Mouse (Mus musculus): ENCODE measurements around the gene Slc7a5. TPM values are rescaled to one million over a fixed set of nuclear protein-coding genes. Genes with fewer than 3 reads are reported as not detected.

The Slc7a5 gene
- total RNA-seq, 2 experiments from 2014 or later, result 3.1 to 3.6 TPM

- intact Hi-C loops (cut with DNase I), result no loop called here
Measured at GRCm38 (mm10) chr8:121856071-121856746, 51.3 kb downstream of the Slc7a5 start.

GRCm38 (mm10) chr8:121853586-121853985 lies 53.9 kb downstream of the Slc7a5 start:
- intact Hi-C loops (cut with DNase I), result no loop called here
- DNase-seq, result no peak

More at GRCm38 (mm10) chr8:121856071-121856746, 51.3 kb downstream of the Slc7a5 start:
- no peak for DNase-seq

DNA sequence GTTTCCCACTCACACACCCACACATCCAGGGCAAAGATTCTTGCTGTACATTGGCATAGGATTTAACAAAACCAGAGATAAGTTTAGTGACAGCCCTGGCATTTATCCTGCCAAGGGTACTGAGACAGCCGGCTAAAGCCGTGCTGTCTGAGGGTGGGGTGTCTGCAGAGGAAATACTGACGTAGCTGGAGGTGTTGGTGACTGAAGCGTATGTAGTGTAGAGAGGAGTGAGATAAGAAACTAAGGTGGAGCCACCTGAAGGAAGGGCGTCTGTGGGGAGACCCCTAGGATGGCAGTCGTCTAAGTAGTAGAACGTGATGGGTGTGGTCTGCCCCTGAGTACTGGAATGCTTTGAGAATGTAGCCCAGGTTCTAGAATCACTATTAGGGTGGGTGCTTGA lies 55.0 kb downstream of the Slc7a5 start:
- no peak for DNase-seq
- intact Hi-C loops (cut with DNase I), result no loop called here

DNA sequence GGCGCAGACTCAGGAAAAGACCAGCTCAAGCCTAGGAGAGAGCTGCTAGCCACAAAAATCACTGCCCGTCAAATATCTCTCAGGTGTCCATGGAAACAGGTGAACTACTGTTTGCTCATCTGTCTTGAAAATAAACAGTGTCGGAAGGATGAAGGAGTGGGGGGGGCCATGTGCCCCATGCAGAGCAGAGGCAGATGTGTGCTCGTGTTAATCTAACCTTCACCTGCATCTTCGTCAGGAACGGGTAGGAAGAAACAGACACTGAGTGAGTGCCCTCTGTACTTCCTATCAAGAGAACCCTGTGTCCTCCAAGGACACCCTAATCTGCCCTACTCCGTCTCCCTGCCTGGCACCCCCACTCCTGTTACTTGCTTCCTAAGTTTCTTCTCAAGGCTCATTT lies 55.8 kb downstream of the Slc7a5 start:
- intact Hi-C loops (cut with DNase I), result loop anchor here (1.0 kb wide), 1 partner anchor 58 kb away; no protein-coding TSS in a partner anchor

DNA sequence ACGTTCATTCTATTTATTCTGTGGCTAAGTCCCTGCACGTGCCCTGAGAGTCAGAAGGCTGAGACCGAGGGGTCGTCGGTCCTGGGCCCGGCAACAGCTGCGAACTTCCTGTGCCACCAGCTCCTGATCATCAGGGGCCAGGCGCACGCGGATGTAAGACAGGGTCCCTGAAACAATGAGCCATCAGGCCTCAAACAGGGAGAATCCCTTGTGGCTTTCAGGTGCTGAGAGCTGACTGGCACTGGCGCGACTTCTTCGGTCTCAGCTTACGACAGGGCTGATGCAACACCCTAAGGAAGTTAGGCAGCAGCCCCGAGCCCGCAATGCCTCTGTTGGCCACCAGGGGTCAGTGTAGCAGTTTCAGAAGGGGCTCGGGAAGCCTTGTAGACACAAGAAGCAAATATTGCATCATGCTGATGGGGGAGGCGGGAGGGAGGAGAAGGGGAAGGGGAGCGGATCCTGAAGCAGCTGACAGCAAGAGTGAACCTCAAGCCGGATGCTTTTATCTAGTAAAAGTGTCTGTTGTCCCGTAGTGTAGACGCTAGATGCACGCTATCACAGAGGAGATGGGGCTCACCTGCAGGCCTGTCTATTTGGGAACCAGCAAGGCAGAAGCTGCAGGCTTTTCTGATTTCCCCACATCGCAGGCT lies 56.5 kb downstream of the Slc7a5 start:
- intact Hi-C loops (cut with DNase I), result loop anchor here (1.0 kb wide), 1 partner anchor 58 kb away; no protein-coding TSS in a partner anchor
- peak; percentile 96 to 98 for DNase-seq

More for the DNA sequence above, 55.8 kb downstream of the Slc7a5 start:
- no peak for DNase-seq

GRCm38 (mm10) chr8:121850436-121850820 lies 57.1 kb downstream of the Slc7a5 start:
- intact Hi-C loops (cut with DNase I), result no loop called here
- DNase-seq, result no peak

- intact Hi-C loops (cut with DNase I), result no loop called here
- peak; percentile 61 to 71 for DNase-seq
Measured at GRCm38 (mm10) chr8:121850018-121850417, 57.5 kb downstream of the Slc7a5 start.

- intact Hi-C loops (cut with DNase I), result no loop called here
- DNase-seq, result no peak
Measured at GRCm38 (mm10) chr8:121849303-121849702, 58.2 kb downstream of the Slc7a5 start.

GRCm38 (mm10) chr8:121848495-121848894 lies 59.0 kb downstream of the Slc7a5 start:
- intact Hi-C loops (cut with DNase I), result no loop called here
- no peak for DNase-seq

DNA sequence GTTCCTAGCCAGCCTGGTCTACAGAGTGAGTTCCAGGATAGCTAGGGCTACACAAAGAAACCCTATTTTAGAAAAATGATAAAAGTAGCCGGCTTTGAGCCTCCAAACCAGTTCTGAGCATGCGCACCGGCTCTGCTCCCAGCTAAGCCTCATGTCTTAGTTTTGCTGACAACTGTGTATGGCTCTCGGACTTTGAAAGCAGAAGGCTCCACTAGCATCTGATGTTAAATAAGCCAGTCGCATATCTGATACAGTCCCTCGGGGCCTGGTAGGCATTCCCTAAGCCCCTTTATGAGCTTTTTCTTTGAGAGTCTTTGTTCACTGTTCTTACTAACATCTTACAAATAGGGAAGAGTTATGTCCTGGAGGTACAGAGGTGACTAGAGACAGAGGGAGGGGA lies 59.5 kb downstream of the Slc7a5 start:
- DNase-seq, result no peak
- intact Hi-C loops (cut with DNase I), result no loop called here

GRCm38 (mm10) chr8:121847261-121847822 lies 60.2 kb downstream of the Slc7a5 start:
- intact Hi-C loops (cut with DNase I), result no loop called here
- no peak for DNase-seq

GRCm38 (mm10) chr8:121846815-121847214 lies 60.7 kb downstream of the Slc7a5 start:
- no peak for DNase-seq
- intact Hi-C loops (cut with DNase I), result no loop called here

- no peak for DNase-seq
- intact Hi-C loops (cut with DNase I), result no loop called here
Measured at GRCm38 (mm10) chr8:121844765-121845164, 62.7 kb downstream of the Slc7a5 start.

DNA sequence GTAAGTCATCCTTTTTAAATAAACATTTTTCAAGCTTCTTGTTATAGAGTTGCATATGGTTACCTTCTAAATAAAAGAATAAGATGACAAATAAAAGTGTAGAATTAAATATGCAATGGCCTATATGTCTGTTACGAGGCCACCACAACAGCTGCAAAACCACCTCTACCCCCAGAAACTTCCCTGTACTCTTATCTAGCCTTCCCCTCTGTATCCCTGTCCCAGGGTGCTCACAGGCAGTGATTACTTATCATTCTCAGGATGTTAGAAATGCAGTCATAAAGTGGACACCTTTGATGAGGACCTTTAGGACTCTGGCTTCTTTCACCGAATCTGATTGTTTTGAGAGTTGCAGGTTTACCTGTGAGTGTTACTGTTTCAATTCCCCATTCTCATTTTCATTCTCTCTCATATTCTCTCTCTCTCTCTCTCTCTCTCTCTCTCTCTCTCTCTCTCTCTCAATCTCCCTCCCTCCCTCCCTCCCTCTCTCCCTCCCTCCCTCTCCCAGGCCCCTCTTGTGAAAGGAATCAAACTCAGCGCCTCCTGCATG lies 64.2 kb downstream of the Slc7a5 start:
- intact Hi-C loops (cut with DNase I), result no loop called here
- no peak for DNase-seq

DNA sequence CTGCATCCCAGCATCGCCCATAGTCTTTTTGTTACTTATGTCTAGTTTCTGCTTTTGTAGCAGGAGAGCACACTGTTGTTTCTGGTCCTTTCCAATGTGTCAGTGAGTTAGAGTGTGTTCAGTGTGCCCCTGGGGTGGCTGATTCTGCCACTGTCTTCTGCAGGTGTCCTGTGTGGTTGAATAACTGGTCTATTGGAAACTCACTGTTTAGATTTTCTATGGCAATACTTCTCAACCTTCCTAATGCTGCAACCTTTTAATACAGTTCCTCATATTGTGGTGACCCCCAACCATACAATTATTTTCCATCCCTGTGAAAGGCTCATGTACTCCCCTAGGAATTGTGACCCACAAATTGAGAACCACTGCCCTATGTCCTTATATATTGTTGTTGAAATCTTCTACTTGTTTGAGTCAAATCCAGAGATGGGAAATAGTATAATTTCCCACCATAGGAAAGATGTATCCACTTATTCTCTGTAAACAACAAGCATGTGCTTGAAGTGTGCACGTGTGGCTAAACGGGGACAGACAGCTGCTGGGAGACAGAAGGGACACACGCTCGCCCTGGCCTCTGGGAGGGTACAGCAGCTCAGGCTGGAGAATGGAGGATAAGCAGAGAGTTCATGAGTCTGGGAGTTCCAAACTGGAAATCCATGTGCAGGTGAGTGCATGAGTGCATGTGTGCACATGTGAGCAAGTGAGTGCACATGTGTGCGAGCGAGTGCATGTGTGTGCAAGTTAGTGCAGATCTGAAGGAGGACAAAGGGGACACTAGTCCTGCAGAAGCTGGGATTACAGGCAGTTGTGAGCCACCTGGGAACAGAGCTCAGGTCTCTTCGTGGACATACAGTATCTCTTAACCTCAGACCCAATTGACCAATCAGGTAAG lies 65.2 kb downstream of the Slc7a5 start:
- no peak for DNase-seq
- intact Hi-C loops (cut with DNase I), result no loop called here

GRCm38 (mm10) chr8:121841242-121841641 lies 66.3 kb downstream of the Slc7a5 start:
- peak in 1 of 2 experiments; percentile 31 for DNase-seq
- intact Hi-C loops (cut with DNase I), result no loop called here

GRCm38 (mm10) chr8:121832503-121832902 lies 75.0 kb downstream of the Slc7a5 start:
- intact Hi-C loops (cut with DNase I), result loop anchor here (5.0 kb wide), 2 partner anchors 115 to 285 kb away; no protein-coding TSS in a partner anchor
- DNase-seq, result peak; percentile 60 to 78

- DNase-seq, result no peak
- intact Hi-C loops (cut with DNase I), result loop anchor here (5.0 kb wide), 2 partner anchors 115 to 285 kb away; no protein-coding TSS in a partner anchor
Measured at GRCm38 (mm10) chr8:121832061-121832460, 75.4 kb downstream of the Slc7a5 start.
